Mouse (Mus musculus) limb, embryonic 14.5 days (tissue): ENCODE measurements around the gene Mvb12a. TPM values are rescaled to one million over a fixed set of nuclear protein-coding genes. Genes with fewer than 3 reads are reported as not detected.

Experiments
- ATAC-seq: fragments of 200-750 bp; cut with Nextera tagmentation; 2 replicates; pipeline ENCODE4 v1.8.0; 2017; ENCODE audit warnings: low read depth, moderate number of reproducible peaks, moderate TSS enrichment; ENCODE audit not compliant: low FRiP score
- DNase-seq: peaks from one replicate; pipeline ENCODE4 v3.0.0-alpha.2; 2015; ENCODE audit warnings: low spot score
- H3K27ac ChIP-seq: fragments of 300-500 bp; sonication (generic); replicated peaks from 2 replicates; pipeline ENCODE4 v1.5.1; 2014; ENCODE audit warnings: low read depth, mild to moderate bottlenecking, low read length, moderate library complexity, mixed read lengths
- H3K27me3 ChIP-seq: fragments of 300-500 bp; sonication (generic); 2 replicates; pipeline ENCODE4 v1.6.1; 2014; ENCODE audit warnings: low read length, mixed read lengths; ENCODE audit not compliant: control insufficient read depth, insufficient read depth
- H3K36me3 ChIP-seq: fragments of 300-500 bp; sonication (generic); 2 replicates; pipeline ENCODE4 v1.6.1; 2014; ENCODE audit warnings: mild to moderate bottlenecking, low read length, moderate library complexity, mixed read lengths; ENCODE audit not compliant: control insufficient read depth, insufficient read depth
- H3K4me1 ChIP-seq: fragments of 300-500 bp; sonication (generic); 2 replicates; pipeline ENCODE4 v1.6.1; 2014; ENCODE audit warnings: antibody characterized with exemption, low read length, mixed read lengths; ENCODE audit not compliant: control insufficient read depth, insufficient read depth
- H3K4me2 ChIP-seq: fragments of 300-500 bp; sonication (generic); replicated peaks from 2 replicates; pipeline ENCODE4 v1.6.1; 2014; ENCODE audit warnings: low read depth, mild to moderate bottlenecking, low read length, moderate library complexity; ENCODE audit not compliant: severe bottlenecking
- H3K4me3 ChIP-seq: fragments of 300-500 bp; sonication (generic); replicated peaks from 2 replicates; pipeline ENCODE4 v1.5.1; 2014; ENCODE audit warnings: low read length
- H3K9ac ChIP-seq: fragments of 300-500 bp; sonication (generic); 2 replicates; pipeline ENCODE4 v1.6.1; 2014; ENCODE audit warnings: mild to moderate bottlenecking, low read depth, low read length, moderate library complexity; ENCODE audit not compliant: severe bottlenecking
- H3K9me3 ChIP-seq: fragments of 300-500 bp; sonication (generic); 2 replicates; pipeline ENCODE4 v1.6.1; 2016; ENCODE audit warnings: low read length; ENCODE audit not compliant: control insufficient read depth
- POLR2A ChIP-seq: fragments of 200-500 bp; IDR thresholded peaks from 2 replicates; pipeline ENCODE4 v1.8.0; 2012; ENCODE audit warnings: inconsistent platforms, mild to moderate bottlenecking, moderate library complexity, borderline replicate concordance; ENCODE audit not compliant: insufficient read depth, insufficient read length; ENCODE audit errors: extremely low read depth
- WGBS: fragments of 180-500 bp; shearing (Covaris S2); extraction: QIAGEN DNeasy Blood & Tissue Kit; methylation state at CpG from one replicate; pipeline ENCODE4 v1.1.7; 2014; 5-methylcytosine and 5-hydroxymethylcytosine counted together
- polyA plus RNA-seq, 2 experiments: library from polyadenylated mRNA; depleted of rRNA in 1 of 2; stranded (reverse) in 1 of 2; unstranded in 1 of 2; fragments of >200 nt; fragmentation: Nextera tagmentation in 1 of 2; extraction: Ambion mirVana in 1 of 2; gene quantifications; 2 replicates each; pipeline versions ENCODE4 v1.2.1 to v1.2.3; 2012 to 2014

Mvb12a gene
- polyA plus RNA-seq, 2 experiments = 104 to 107 TPM

GRCm38 (mm10) chr8:71537028-71537867 lies 5.5 kb upstream of the Mvb12a start, which contains the start of gene Bst2:
TSS of gene Bst2 (minus strand) at chr8:71537456.
- Histone ChIP-seq H3K9me3 (no peaks in the 10 kb centered on the region), H3K9ac (peak within 1 kb of the TSS; percentile 38), H3K4me3 (peak within 1 kb of the TSS; percentile 31), H3K4me1 (peaks cover 10% of the 10 kb centered on the region; the same call in 1 of the 2 replicates), H3K27ac (no peak within 1 kb of the TSS), H3K36me3 (no peaks in the 10 kb centered on the region), H3K27me3 (no peaks in the 10 kb centered on the region; the same call in 1 of the 2 replicates), H3K4me2 (peak within 1 kb of the TSS; percentile 65)
- 2% methylated on average over 37 of the region's 37 CpGs for WGBS
- TF ChIP-seq POLR2A = no peak
- ATAC-seq = peak; percentile 85
- DNase-seq = peak; percentile 94

- Histone ChIP-seq H3K27me3 (no peaks in the 10 kb centered on the region; the same call in 1 of the 2 replicates), H3K4me2 (peak overlapping the region; percentile 83), H3K27ac (no peak overlapping the region), H3K36me3 (peaks cover 32% of the 10 kb centered on the region), H3K9me3 (no peaks in the 10 kb centered on the region), H3K4me3 (peak overlapping the region; percentile 82), H3K9ac (peak overlapping the region; percentile 74; the same call in 1 of the 2 replicates), H3K4me1 (peaks cover 8% of the 10 kb centered on the region; the same call in 1 of the 2 replicates)
- WGBS = 83% methylated on average over 9 of the region's 9 CpGs
- no peak for ATAC-seq
- no peak for DNase-seq
- no peak for TF ChIP-seq POLR2A
Observed at GRCm38 (mm10) chr8:71543755-71544154, 1.0 kb downstream of the Mvb12a start.

GRCm38 (mm10) chr8:71545053-71545452 lies 2.3 kb downstream of the Mvb12a start:
- DNase-seq (no peak), ATAC-seq (no peak)
- Histone ChIP-seq H3K27me3 (no peaks in the 10 kb centered on the region), H3K4me1 (peaks cover 8% of the 10 kb centered on the region; the same call in 1 of the 2 replicates), H3K9me3 (no peaks in the 10 kb centered on the region), H3K4me2 (no peak overlapping the region), H3K36me3 (peaks cover 33% of the 10 kb centered on the region), H3K27ac (no peak overlapping the region), H3K9ac (no peak overlapping the region), H3K4me3 (no peak overlapping the region)
- whole genome bisulfite sequencing = 89% methylated on average over 11 of the region's 11 CpGs
- no peak for TF ChIP-seq POLR2A

- no peak for TF ChIP-seq POLR2A
- ATAC-seq (no peak), DNase-seq (no peak)
- 84% methylated on average over 7 of the region's 7 CpGs for WGBS
- H3K27ac ChIP-seq = no peak overlapping the region
- H3K4me2 ChIP-seq = no peak overlapping the region
- H3K36me3 ChIP-seq = peaks cover 33% of the 10 kb centered on the region
- H3K9me3 ChIP-seq = no peaks in the 10 kb centered on the region
- H3K4me3 ChIP-seq = no peak overlapping the region
- H3K27me3 ChIP-seq = no peaks in the 10 kb centered on the region
- peaks cover 8% of the 10 kb centered on the region; the same call in 1 of the 2 replicates for H3K4me1 ChIP-seq
- no peak overlapping the region for H3K9ac ChIP-seq
Observed at GRCm38 (mm10) chr8:71547590-71547989, 4.9 kb downstream of the Mvb12a start.

- no peak for TF ChIP-seq POLR2A
- Histone ChIP-seq H3K4me2 (no peak overlapping the region), H3K9me3 (no peaks in the 10 kb centered on the region), H3K4me1 (no peaks in the 10 kb centered on the region), H3K27me3 (0 out of 2 replicates have a peak, but pooled peaks cover under 1% of the 10 kb centered on the region), H3K36me3 (peaks cover 27% of the 10 kb centered on the region), H3K9ac (no peak overlapping the region), H3K27ac (no peak overlapping the region), H3K4me3 (no peak overlapping the region)
- no peak for DNase-seq
- 64% methylated on average over 7 of the region's 7 CpGs for WGBS
- no peak for ATAC-seq
Observed at GRCm38 (mm10) chr8:71550754-71551153, 8.0 kb downstream of the Mvb12a start.
